Mouse (Mus musculus): ENCODE measurements around the gene Arl10.
A peak's percentile ranks its signal among the peaks of the same experiment; 100 is the strongest.
"Not testable (repeated sequence)": the region's sequence is repeated elsewhere in the genome, so short reads cannot be mapped to it uniquely, and the experiment has no call there.

The Arl10 gene

DNA sequence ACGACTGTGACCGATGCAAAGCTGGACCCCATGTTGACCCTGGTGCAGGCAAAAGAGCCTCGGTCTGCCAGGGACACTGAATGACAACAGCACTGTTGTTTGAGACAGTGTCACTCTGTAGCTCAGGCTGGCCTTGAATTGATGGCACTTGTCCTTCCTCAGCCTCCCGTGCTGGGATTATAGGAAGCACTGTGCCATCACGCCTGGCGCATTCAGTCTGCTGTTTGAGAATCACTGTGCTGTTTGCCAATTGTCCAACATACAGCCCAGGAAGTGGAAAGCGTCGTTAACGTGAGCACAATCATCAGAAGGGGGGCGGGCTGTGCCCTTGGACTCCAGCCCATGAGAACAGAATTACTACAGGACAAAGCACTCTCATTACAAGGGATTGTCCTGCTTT is 7.3 kb downstream of the Arl10 start:
- no peak for DNase-seq (ENCODE audit: low read depth, low spot score)

DNA sequence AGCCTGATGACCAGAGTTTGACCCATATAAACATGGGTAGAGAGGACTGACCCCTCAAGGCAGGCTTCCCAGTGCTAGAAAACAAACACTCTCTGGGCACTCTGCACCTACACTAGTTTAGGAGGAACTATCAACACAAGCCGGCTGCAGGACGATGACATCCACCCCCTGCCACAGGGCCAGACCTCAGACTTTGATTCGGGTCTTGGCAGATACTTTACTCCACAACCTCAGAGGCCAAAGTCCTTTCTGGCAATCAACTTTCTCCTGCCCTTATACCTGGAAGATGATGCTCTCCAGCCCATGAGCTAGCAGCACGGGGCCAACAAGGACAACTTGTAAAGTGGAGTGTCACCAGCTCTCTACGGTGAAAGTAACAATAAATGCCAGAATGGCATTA is 8.0 kb downstream of the Arl10 start:
- DNase-seq (ENCODE audit: low read depth, low spot score): no peak

DNA sequence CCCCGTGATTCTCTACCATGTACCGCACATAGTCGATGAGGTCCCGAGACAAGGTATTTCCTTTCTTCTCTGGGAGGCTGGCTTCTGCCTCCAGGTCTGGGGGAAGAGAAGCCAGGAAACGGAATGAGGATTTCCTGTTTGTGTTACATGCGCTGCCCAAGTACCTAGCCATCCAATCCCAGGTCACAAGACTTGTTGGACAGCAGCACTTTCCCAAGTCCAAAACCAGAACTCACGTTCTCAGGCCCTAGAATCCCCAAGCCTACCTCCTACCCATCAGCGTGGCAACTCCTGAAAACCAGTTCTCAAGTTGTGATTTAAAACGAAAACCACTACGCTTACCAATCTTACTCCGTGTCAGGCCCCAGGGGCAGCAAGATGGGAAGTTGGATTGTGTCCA is 11.0 kb downstream of the Arl10 start:
- no peak for DNase-seq (ENCODE audit: low read depth, low spot score)

DNA sequence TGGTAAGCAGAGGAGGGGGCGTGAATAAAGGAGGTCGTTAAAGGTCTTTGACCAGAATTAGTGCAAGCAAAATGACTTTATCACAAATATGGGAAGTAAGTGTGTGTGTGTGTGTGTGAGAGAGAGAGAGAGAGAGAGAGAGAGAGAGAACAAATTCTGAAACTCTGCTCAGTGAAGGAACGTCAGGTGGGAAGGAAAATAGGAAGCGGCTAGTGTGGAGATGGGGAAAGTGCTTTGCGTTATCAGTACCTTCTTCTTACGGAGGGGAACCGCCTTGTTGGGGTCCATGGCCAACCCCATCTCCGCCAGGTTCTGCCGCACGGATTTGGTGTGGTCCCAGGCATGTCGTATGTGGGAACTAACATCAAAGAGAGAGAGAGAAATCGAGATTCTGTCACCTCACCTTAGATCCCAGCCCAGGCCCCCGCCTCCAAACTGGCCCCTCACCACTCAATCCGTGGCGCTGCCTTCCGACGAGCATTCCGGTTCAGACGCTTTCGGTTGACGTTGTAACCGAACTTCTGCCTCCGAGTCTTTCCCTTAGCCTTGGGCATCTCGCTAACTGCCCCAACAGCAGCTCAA is 14.7 kb downstream of the Arl10 start:
- no peak for DNase-seq (ENCODE audit: low read depth, low spot score)

DNA sequence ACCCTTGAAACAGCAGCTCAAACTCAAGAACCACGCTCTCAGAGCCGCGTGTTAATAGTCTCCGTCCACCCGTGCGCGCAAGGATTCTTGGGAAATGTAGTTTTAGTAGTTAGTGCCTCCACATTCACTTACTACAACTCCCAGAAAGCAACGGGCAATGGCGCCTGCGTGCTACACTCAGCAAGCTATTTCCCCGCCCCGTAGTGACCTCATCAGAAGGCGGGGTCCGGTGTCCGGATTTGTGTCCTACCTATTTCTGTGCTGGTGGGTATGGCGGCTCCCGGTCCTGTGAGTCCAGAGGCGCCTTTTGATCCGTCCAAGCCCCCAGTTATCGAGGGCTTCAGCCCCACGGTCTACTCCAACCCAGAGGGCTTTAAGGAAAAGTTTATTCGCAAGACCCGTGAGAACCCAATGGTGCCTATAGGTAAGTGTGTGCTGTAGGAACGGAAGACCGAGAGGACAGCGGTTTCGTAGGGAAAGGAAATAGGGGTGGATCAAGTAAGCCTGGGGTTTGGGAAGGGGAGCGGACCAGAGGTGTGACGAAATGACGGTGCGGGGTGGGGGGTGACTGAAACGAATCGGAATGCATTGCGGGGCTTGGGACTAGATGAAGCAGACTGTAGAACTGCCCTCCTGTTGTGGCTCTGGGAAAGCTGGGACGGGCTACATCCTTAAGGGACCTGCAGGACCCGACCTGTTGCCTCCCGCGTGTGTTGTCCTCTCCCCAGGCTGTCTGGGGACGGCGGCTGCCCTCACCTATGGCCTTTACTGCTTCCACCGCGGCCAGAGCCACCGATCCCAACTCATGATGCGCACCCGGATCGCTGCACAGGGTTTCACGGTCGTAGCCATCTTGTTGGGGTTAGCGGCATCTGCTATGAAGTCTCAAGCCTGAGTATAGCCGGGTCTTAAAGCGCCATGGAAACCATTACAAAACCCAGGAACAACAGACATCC is 15.5 kb downstream of the Arl10 start, which contains the start of the genes Nop16 and Higd2a:
Nop16 (minus strand) TSS at position 95 of the 956 bp plus-strand sequence.
Higd2a (plus strand) TSS at position 212 of the 956 bp plus-strand sequence.
- peak; percentile 99 for DNase-seq (ENCODE audit: low read depth, low spot score)

DNA sequence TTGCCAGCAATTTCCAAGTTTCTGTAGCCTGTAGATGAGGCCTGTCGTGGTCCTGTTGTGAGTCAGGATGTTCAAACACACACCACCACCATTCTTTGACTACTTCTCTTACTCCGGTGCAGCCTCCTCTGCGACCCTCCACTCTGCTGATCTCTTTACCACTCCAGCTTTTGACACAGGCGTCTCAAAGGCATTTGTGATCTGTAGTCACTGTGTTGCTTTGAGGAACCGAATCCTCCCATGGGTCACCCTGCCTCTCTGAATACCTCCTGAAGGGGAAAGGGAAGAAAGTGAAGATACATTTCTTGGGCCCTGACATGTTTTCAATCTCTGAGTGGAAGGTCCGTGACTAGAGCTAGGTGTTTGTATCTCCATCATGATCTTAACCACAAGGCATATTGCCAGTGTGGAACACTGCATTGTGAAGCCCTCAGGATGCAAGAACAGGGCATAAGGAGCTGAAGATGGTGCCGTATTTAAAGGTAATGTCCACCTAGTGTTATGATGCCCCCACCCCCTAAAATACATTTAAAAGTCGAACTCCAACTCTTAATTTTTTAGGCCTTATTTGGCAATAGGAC is 17.1 kb downstream of the Arl10 start:
- no peak for DNase-seq (ENCODE audit: low read depth, low spot score)

- no peak for DNase-seq (ENCODE audit: low read depth, low spot score)
Observed at GRCm38 (mm10) chr13:54593617-54594016, 18.8 kb downstream of the Arl10 start.

DNA sequence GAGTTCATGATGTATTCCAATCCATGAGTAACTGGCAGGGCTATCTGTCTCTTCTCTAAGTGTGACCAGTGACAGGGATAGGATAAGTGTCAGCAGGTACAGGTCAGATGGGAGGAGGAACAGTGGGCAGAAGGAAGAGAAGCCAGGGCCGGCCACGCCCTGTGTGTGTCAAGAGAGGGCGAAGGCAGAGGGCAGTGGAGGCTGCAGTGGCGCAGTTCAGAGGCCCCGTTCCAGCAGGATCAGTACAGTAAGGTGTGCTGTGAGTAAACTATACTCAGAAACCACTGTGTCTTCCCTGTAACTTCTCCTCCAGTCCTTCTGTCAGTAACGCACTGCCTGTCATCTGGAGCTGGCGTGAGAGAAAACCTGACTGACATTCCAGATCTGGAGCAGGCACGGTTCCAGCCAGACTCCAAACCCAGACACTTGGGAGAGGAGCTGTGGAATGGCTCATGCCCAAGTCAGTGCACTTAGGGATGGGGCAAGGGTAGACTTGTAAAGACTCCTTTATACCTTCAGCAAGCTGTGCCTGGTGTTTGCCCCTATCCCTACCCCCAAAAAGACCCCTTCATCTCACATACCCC is 21.4 kb downstream of the Arl10 start:
- DNase-seq (ENCODE audit: low read depth, low spot score): peak; percentile 34

- DNase-seq (ENCODE audit: low read depth, low spot score): no peak
Observed at GRCm38 (mm10) chr13:54596870-54597269, 22.1 kb downstream of the Arl10 start.

GRCm38 (mm10) chr13:54598622-54599143 is 23.9 kb downstream of the Arl10 start:
- DNase-seq (ENCODE audit: low read depth, low spot score): no peak

- DNase-seq (ENCODE audit: low read depth, low spot score): no peak
Observed at GRCm38 (mm10) chr13:54602639-54603111, 27.9 kb downstream of the Arl10 start.

DNA sequence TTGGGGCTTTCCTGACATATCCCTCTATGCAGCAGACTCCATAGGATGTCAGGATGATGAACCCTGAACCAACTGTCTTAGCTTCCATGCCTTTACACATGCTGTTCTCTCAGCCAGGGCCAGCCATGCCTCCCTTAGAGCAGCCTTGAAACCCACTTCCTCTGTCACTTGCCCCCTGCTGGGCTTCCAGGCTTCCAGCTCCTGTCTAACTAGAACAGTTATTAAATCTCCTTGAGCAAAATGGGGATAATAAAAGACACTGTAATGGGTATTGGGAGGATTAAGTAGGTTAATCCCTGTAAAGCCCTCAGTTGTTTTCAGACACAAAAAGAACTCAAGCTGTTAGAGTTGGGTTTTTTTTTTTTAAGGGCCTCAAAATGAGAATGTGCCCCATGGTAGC is 28.7 kb downstream of the Arl10 start:
- no peak for DNase-seq (ENCODE audit: low read depth, low spot score)

GRCm38 (mm10) chr13:54604221-54604620 is 29.4 kb downstream of the Arl10 start:
- no peak for DNase-seq (ENCODE audit: low read depth, low spot score)

DNA sequence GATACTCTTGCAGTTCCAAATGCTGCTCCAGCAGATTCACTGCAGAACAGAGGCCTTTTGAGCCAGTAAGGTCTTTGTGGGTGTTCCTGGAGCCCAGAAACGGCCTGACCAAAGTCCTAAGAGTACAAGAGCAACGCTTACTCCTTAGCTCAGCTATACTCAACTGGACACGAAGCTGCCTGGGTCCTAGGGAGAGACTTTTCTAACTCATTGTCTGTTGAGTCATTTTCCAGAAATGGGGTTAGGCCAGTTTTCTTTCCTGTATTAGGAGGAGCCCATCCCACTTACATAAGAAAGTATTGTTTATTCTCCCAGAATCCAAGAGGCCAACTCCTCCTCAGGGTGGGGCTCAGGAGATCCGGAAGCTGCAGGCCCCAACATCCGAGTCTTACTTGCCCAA is 30.6 kb downstream of the Arl10 start:
- peak; percentile 48 for DNase-seq (ENCODE audit: low read depth, low spot score)

DNA sequence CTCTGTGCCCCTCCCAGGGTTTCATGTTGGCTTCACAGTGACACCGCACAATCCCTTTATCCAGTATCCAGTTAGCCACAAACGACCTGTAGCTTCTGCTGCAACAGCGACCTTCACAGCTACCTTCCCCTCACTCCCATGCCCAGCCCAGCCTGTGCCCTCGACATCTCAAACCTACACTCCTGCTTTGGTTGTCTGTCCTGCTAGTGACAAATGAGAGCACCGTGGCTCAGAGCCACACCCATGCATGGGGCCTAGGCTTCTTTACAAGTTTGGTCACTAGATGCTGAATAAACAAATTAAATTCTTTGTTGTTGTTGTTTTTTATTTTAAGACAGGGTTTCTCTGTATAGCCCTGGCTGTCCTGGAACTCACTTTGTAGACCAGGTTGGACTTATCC is 32.4 kb downstream of the Arl10 start:
- DNase-seq (ENCODE audit: low read depth, low spot score): no peak

- no peak for DNase-seq (ENCODE audit: low read depth, low spot score)
Observed at GRCm38 (mm10) chr13:54608002-54608401, 33.2 kb downstream of the Arl10 start.

DNA sequence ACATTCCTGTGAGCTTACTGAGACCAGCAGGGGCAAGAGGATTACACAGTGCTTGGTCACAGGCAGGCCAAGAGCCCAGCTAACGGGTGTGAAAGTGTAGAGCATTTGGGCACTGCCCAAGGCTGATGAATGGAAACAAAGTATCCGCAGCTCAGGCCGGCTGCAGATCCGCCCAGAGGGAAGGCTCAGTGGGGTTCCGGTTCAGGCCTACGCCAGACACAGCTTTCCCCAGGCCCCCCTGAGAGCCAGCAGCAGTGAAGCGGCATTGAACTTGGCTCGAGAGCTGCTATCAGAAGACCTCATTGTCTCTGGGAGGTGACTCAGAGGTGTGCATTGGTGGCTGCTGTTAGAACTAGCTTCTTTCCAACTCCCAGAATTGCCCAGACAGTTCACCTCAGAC is 33.9 kb downstream of the Arl10 start:
- DNase-seq (ENCODE audit: low read depth, low spot score): peak; percentile 75

GRCm38 (mm10) chr13:54609301-54609700 is 34.5 kb downstream of the Arl10 start:
- DNase-seq (ENCODE audit: low read depth, low spot score): no peak

DNA sequence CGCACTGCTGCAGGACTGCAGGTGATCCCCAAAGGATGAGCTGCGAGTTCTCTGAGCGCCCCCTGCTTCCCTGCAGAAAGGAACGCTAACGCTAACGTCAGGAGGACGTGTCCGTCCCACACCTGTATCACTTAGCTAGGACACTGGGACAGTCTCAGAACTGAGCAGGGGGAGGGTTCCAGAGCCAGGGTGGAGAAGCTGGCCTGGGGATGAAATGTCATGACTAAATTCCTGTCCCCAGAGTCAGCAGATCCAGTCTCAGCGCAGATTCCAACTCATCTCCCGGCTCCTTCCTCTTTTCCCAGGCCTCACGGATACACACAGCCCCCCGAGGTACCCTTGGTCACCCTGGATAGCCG is 35.8 kb downstream of the Arl10 start:
- no peak for DNase-seq (ENCODE audit: low read depth, low spot score)

GRCm38 (mm10) chr13:54610972-54611754 is 36.3 kb downstream of the Arl10 start, which contains the start of gene Cltb:
Gene Cltb, minus strand, starts transcription at chr13:54611344.
- peak; percentile 58 for DNase-seq (ENCODE audit: low read depth, low spot score)

DNA sequence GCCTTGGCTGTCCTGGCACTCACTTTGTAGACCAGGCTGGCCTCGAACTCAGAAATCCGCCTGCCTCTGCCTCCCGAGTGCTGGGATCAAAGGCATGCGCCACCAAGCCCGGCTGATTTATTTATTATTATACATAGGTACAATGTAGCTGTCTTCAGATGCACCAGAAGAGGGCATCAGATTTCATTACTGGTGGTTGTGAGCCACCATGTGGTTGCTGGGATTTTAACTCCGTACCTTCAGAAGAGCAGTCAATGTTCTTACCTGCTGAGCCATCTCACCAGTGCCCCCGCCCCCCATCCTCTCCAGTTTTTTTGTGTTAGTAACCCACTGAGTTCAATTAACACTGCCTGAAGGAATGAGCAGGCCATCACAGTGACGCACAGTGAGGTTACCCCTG is 38.3 kb downstream of the Arl10 start:
- DNase-seq (ENCODE audit: low read depth, low spot score): not testable (repeated sequence)

Measured in 3T3-L1 (cell line).